Mouse (Mus musculus) left cerebral cortex, adult 2 months (tissue): ENCODE measurements at regions not wholly inside any gene's neighbourhood (a gene's known extent, or its start where the extent isn't known, plus 50 kb on each side); places are given as distances from the start of the nearest gene placed in this dataset.

Source experiments
- DNase-seq, 2 experiments: peaks; one replicate each; pipeline ENCODE4 v3.0.0; 2021 to 2022; ENCODE audit warnings: low spot score in 2 of 2, mixed read lengths in 1 of 2; ENCODE audit errors: extremely low spot score in 1 of 2
- H3K27ac ChIP-seq: fragments of 200-600 bp; 2 replicates; pipeline ENCODE4 v1.8.1; 2022
- H3K4me3 ChIP-seq: fragments of 200-600 bp; 2 replicates; pipeline ENCODE4 v1.8.1; 2022
- CTCF ChIP-seq: fragments of 200-600 bp; IDR thresholded peaks from 2 replicates; pipeline ENCODE4 v1.8.1; 2022; ENCODE audit warnings: antibody characterized with exemption, mild to moderate bottlenecking, moderate library complexity
- intact Hi-C: fragments of 180-260 bp; cut with DNase I; formaldehyde crosslinking; loops from one replicate; pipeline ENCODE4 v1.15.1; 2025

- no peak for TF ChIP-seq CTCF
- intact Hi-C loops: loop anchor here (2.0 to 5.0 kb wide), 3 partner anchors 87 to 152 kb away; no protein-coding TSS in a partner anchor
- no peak for DNase-seq
These were observed 197.5 kb downstream of the Rap2a start for GRCm38 (mm10) chr14:120675752-120676151.

GRCm38 (mm10) chr14:120678533-120678932, 200.3 kb downstream of the Rap2a start:
- Histone ChIP-seq H3K27ac (0 out of 2 replicates have a peak overlapping the region, but pooled peaks have one; percentile 16), H3K4me3 (no peak overlapping the region)
- intact Hi-C loops: loop anchor here (5.0 kb wide), 2 partner anchors 84 to 149 kb away; no protein-coding TSS in a partner anchor
- no peak for DNase-seq
- TF ChIP-seq CTCF: no peak

More at GRCm38 (mm10) chr14:120675752-120676151, 197.5 kb downstream of the Rap2a start:
- no peak overlapping the region for H3K27ac ChIP-seq
- H3K4me3 ChIP-seq: no peak overlapping the region

GRCm38 (mm10) chr14:120679072-120679471, 200.8 kb downstream of the Rap2a start:
- no peak overlapping the region for H3K4me3 ChIP-seq
- no peak overlapping the region for H3K27ac ChIP-seq
- intact Hi-C loops: loop anchor here (5.0 kb wide), 2 partner anchors 83 to 148 kb away; no protein-coding TSS in a partner anchor
- TF ChIP-seq CTCF: peak; percentile 37
- no peak for DNase-seq

- DNase-seq: no peak
- no peak overlapping the region for H3K4me3 ChIP-seq
- H3K27ac ChIP-seq: no peak overlapping the region
- intact Hi-C loops: no loop called here
- TF ChIP-seq CTCF: no peak
These were observed 202.0 kb downstream of the Rap2a start for GRCm38 (mm10) chr14:120680272-120680671.

- no peak for DNase-seq
- no peak overlapping the region for H3K4me3 ChIP-seq
- no peak for TF ChIP-seq CTCF
- peak overlapping the region; percentile 13; the same call in 1 of the 2 replicates for H3K27ac ChIP-seq
- intact Hi-C loops: no loop called here
These were observed 207.0 kb downstream of the Rap2a start for GRCm38 (mm10) chr14:120685263-120685662.

GRCm38 (mm10) chr14:120685877-120686276, 207.6 kb downstream of the Rap2a start:
- intact Hi-C loops: no loop called here
- Histone ChIP-seq H3K4me3 (no peak overlapping the region), H3K27ac (no peak overlapping the region)
- DNase-seq: no peak
- no peak for TF ChIP-seq CTCF

GRCm38 (mm10) chr14:120686751-120687150, 208.5 kb downstream of the Rap2a start:
- intact Hi-C loops: no loop called here
- no peak for TF ChIP-seq CTCF
- Histone ChIP-seq H3K27ac (no peak overlapping the region), H3K4me3 (no peak overlapping the region)
- DNase-seq: no peak

GRCm38 (mm10) chr14:120699378-120699777, 211.6 kb upstream of the Ipo5 start:
- no peak for TF ChIP-seq CTCF
- Histone ChIP-seq H3K27ac (no peak overlapping the region), H3K4me3 (no peak overlapping the region)
- intact Hi-C loops: no loop called here
- no peak for DNase-seq

- no peak for DNase-seq
- TF ChIP-seq CTCF: no peak
- Histone ChIP-seq H3K4me3 (no peak overlapping the region), H3K27ac (no peak overlapping the region)
- intact Hi-C loops: no loop called here
These were observed 205.7 kb upstream of the Ipo5 start for GRCm38 (mm10) chr14:120705301-120705801.

- TF ChIP-seq CTCF: no peak
- no peak overlapping the region for H3K27ac ChIP-seq
- intact Hi-C loops: no loop called here
- DNase-seq: no peak
- no peak overlapping the region for H3K4me3 ChIP-seq
These were observed 200.2 kb upstream of the Ipo5 start for GRCm38 (mm10) chr14:120710782-120711181.

- TF ChIP-seq CTCF: no peak
- no peak for DNase-seq
- intact Hi-C loops: no loop called here
- H3K4me3 ChIP-seq: no peak overlapping the region
- no peak overlapping the region for H3K27ac ChIP-seq
These were observed 190.3 kb upstream of the Ipo5 start for GRCm38 (mm10) chr14:120720464-120721445.
